Mouse (Mus musculus) liver, embryonic 14.5 days (tissue): ENCODE results near the gene Net1. TPM values are rescaled to one million over a fixed set of nuclear protein-coding genes. Genes with fewer than 3 reads are reported as not detected.

ENCODE experiments used
- ATAC-seq: fragments of 200-750 bp; cut with Nextera tagmentation; 2 replicates; pipeline ENCODE4 v1.8.0; 2017; ENCODE audit warnings: moderate number of reproducible peaks, mild to moderate bottlenecking, moderate library complexity; ENCODE audit not compliant: insufficient read depth
- DNase-seq, 3 experiments: peaks; one replicate each; pipeline ENCODE4 v3.0.0-alpha.2; 2012 to 2013; ENCODE audit warnings: low read depth in 3 of 3, low spot score in 3 of 3
- H3K27ac ChIP-seq: fragments of 300-500 bp; sonication (generic); 2 replicates; pipeline ENCODE4 v1.5.1; 2014; ENCODE audit warnings: moderate library complexity, mild to moderate bottlenecking, control low read depth, inconsistent platforms
- H3K27me3 ChIP-seq: fragments of 300-500 bp; sonication (generic); 2 replicates; pipeline ENCODE4 v1.6.1; 2014; ENCODE audit warnings: mild to moderate bottlenecking, low read length, moderate library complexity; ENCODE audit not compliant: control insufficient read depth, insufficient read depth
- H3K36me3 ChIP-seq: fragments of 300-500 bp; sonication (generic); replicated peaks from 2 replicates; pipeline ENCODE4 v1.6.1; 2014; ENCODE audit warnings: low read depth; ENCODE audit not compliant: control insufficient read depth, insufficient read depth
- H3K4me1 ChIP-seq, 2 experiments: fragments of 200-500 bp in 1 of 2; fragments of 300-500 bp in 1 of 2; sonication (generic) in 1 of 2; replicated peaks; 2 replicates each; pipeline ENCODE4 v1.6.1; 2012 to 2014; ENCODE audit warnings: antibody characterized with exemption in 1 of 2, inconsistent platforms in 1 of 2, low read length in 1 of 2; ENCODE audit not compliant: control insufficient read depth in 2 of 2, insufficient read depth in 2 of 2
- H3K4me2 ChIP-seq: fragments of 300-500 bp; sonication (generic); 2 replicates; pipeline ENCODE4 v1.6.1; 2014; ENCODE audit warnings: low read depth, mild to moderate bottlenecking, control low read depth, moderate library complexity
- H3K4me3 ChIP-seq, 2 experiments: fragments of 200-500 bp in 1 of 2; fragments of 300-500 bp in 1 of 2; sonication (generic) in 1 of 2; 2 replicates each; pipeline ENCODE4 v1.5.1; 2012 to 2014; ENCODE audit warnings: low read depth in 2 of 2, low read length in 2 of 2, mild to moderate bottlenecking in 2 of 2, control low read depth in 1 of 2, inconsistent platforms in 1 of 2, moderate library complexity in 1 of 2; ENCODE audit not compliant: insufficient read depth in 1 of 2
- H3K9ac ChIP-seq: fragments of 300-500 bp; sonication (generic); replicated peaks from 2 replicates; pipeline ENCODE4 v1.6.1; 2014; ENCODE audit warnings: mild to moderate bottlenecking, control low read depth, moderate library complexity
- H3K9me3 ChIP-seq: fragments of 300-500 bp; sonication (generic); 2 replicates; pipeline ENCODE4 v1.6.1; 2016; ENCODE audit warnings: low read length, mixed read lengths; ENCODE audit not compliant: control insufficient read depth
- CTCF ChIP-seq: IDR thresholded peaks from 2 replicates; pipeline ENCODE4 v1.5.1; 2016; ENCODE audit warnings: antibody characterized with exemption, low read depth, control low read depth
- EP300 ChIP-seq: IDR thresholded peaks from 2 replicates; pipeline ENCODE4 v1.6.1; 2016; ENCODE audit warnings: antibody characterized with exemption, low read depth
- WGBS: fragments of 180-500 bp; shearing (Covaris S2); extraction: QIAGEN DNeasy Blood & Tissue Kit; methylation state at CpG from one replicate; pipeline ENCODE4 v1.1.7; 2014; ENCODE audit not compliant: insufficient replicate concordance; 5-methylcytosine and 5-hydroxymethylcytosine counted together
- polyA plus RNA-seq, 2 experiments: library from polyadenylated mRNA; depleted of rRNA in 1 of 2; stranded (reverse) in 1 of 2; unstranded in 1 of 2; fragments of >200 nt; fragmentation: Nextera tagmentation in 1 of 2; extraction: Ambion mirVana in 1 of 2; gene quantifications; 2 replicates each; pipeline versions ENCODE4 v1.2.1 to v1.2.3; 2012 to 2014

Gene Net1
- polyA plus RNA-seq, 2 experiments: 23.5 to 39.4 TPM

DNA sequence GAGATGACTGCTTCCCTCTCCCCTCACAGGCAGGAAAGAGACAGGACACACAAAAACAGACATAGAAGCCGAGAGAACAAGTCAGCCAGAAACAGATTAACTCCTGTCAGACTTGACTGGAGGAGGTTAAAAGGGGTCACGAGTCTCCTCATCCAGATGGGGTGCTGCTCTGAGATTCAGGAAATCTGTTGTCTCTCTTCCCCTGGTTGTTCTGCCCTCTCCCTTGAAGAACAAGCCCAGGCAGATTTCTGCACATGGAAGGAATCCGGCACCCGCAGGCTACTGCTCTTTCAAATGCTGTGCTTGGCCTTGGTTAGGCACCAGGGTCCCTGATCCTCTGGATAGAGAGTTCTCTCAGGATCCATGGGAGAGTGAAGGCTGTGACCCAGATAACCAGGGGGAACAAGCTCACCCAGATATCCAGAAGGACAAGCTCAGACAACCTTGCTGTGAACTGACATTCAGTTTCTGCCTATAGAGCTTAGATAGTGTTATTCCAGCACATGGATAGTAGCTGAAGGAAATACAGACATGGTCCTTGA is 40.3 kb downstream of the Net1 start:
- DNase-seq (no peak), ATAC-seq (no peak)
- Histone ChIP-seq H3K27me3 (no peaks in the 10 kb centered on the region), H3K27ac (no peak overlapping the region), H3K4me1 (peaks cover 11 to 15% of the 10 kb centered on the region in 2 experiments; a peak in 3 of 4 replicates), H3K36me3 (peaks cover 21% of the 10 kb centered on the region), H3K4me3 (no peak overlapping the region), H3K9ac (no peak overlapping the region), H3K4me2 (no peak overlapping the region), H3K9me3 (no peaks in the 10 kb centered on the region)
- WGBS: 77% methylated on average over 4 of the region's 4 CpGs
- TF ChIP-seq EP300 (no peak), CTCF (no peak)

DNA sequence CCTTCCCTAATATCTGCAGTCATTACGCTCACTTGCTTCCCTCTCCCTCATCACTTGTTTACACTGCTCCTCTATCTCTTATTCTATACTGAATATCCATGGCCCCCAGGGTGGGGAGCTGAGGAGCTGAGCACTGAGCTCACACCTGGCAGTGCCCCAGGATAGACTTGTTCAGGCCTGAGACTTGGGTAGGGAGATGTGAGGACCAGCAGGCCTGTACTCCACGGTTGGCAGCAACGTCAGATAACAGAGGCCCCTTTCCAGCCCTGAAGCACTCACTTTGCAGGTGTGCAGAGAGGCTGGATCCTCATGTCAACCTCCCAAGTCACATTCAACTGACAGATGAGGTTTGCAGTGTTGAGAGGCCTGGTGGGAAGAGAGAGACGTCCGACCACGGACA is 40.8 kb downstream of the Net1 start:
- H3K36me3 ChIP-seq: peaks cover 18% of the 10 kb centered on the region
- no peaks in the 10 kb centered on the region for H3K27me3 ChIP-seq
- H3K4me3 ChIP-seq: no peak overlapping the region
- DNase-seq (no peak), ATAC-seq (peak; percentile 34; the same call in 1 of the 2 replicates)
- no peak overlapping the region for H3K4me2 ChIP-seq
- WGBS: 58% methylated on average over 6 of the region's 6 CpGs
- peaks cover 17 to 20% of the 10 kb centered on the region in 2 experiments for H3K4me1 ChIP-seq
- no peaks in the 10 kb centered on the region for H3K9me3 ChIP-seq
- H3K27ac ChIP-seq: no peak overlapping the region
- H3K9ac ChIP-seq: no peak overlapping the region
- TF ChIP-seq EP300 (no peak), CTCF (no peak)

DNA sequence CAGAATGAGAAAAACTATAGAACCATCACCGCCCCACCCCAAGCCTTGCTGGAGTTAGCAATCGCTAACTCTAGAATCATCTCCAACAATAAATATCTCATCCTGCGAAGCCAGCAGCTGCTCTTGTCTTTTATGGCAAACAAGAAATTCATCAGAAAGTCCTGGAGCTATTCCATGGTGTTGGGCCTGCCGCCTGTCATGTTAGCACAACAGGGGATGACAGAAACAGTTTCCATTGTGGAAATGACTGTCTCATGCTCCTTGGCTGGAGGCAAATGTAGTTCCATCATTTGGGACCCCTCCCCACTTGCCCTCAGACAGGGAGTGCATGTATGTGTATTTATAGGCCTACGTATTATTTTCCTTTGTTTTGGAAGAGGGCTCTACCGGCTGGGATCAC is 41.6 kb downstream of the Net1 start:
- Histone ChIP-seq H3K4me2 (no peak overlapping the region), H3K9ac (no peak overlapping the region), H3K27me3 (no peaks in the 10 kb centered on the region), H3K9me3 (no peaks in the 10 kb centered on the region), H3K4me1 (peaks cover 22 to 26% of the 10 kb centered on the region in 2 experiments), H3K36me3 (peaks cover 10% of the 10 kb centered on the region), H3K27ac (no peak overlapping the region), H3K4me3 (no peak overlapping the region)
- no peak for TF ChIP-seq EP300
- TF ChIP-seq CTCF: no peak
- no peak for ATAC-seq
- no peak for DNase-seq
- 85% methylated on average over 6 of the region's 6 CpGs for WGBS

- no peaks in the 10 kb centered on the region for H3K9me3 ChIP-seq
- ATAC-seq: peak; percentile 42; the same call in 1 of the 2 replicates
- H3K36me3 ChIP-seq: no peaks in the 10 kb centered on the region
Measured at GRCm38 (mm10) chr13:3872832-3873231, 45.2 kb downstream of the Net1 start.

DNA sequence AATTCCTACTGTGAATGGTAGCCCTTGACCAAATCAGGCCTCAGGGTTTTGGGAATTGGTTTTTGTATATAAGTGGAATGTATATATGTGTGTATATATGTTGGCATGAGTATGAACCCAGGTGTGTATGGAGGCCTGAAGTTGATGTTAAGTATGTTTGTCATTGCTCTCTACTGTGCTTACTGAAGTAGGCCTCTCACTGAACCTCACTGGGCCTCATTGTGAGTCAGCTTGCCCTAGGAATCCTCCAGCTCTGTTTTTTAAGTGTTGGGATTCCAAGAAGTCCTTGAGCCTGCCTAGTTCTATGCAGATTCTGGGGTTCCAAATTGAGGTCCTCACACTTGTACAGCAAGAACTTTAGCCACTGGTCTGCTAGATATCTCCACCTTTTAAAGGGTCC is 48.1 kb downstream of the Net1 start:
- TF ChIP-seq CTCF: no peak
- TF ChIP-seq EP300: no peak
- DNase-seq (no peak), ATAC-seq (no peak)
- Histone ChIP-seq H3K9me3 (no peaks in the 10 kb centered on the region), H3K27ac (peak overlapping the region; percentile 56), H3K36me3 (no peaks in the 10 kb centered on the region), H3K27me3 (no peaks in the 10 kb centered on the region), H3K4me2 (no peak overlapping the region), H3K4me1 (peaks cover 73 to 78% of the 10 kb centered on the region in 2 experiments), H3K9ac (no peak overlapping the region; the same call in 1 of the 2 replicates), H3K4me3 (no peak overlapping the region)

More at GRCm38 (mm10) chr13:3872832-3873231, 45.2 kb downstream of the Net1 start:
- no peak overlapping the region for H3K9ac ChIP-seq
- H3K27ac ChIP-seq: no peak overlapping the region
- H3K4me2 ChIP-seq: no peak overlapping the region
- H3K4me3 ChIP-seq: no peak overlapping the region
- peaks cover 52 to 57% of the 10 kb centered on the region in 2 experiments for H3K4me1 ChIP-seq
- TF ChIP-seq EP300: no peak
- no peak for TF ChIP-seq CTCF
- no peaks in the 10 kb centered on the region for H3K27me3 ChIP-seq
- 71% methylated on average over 4 of the region's 4 CpGs for WGBS
- no peak for DNase-seq
